Mouse (Mus musculus) liver, postnatal 0 days (tissue): Measurements from ENCODE around the gene Agtr1a.

Source experiments
- CTCF ChIP-seq: sonication (generic); IDR thresholded peaks from 2 replicates; pipeline ENCODE4 v1.5.1; 2016; ENCODE audit warnings: antibody characterized with exemption, low read depth
- EP300 ChIP-seq: IDR thresholded peaks from 2 replicates; pipeline ENCODE4 v1.6.1; 2016; ENCODE audit warnings: antibody characterized with exemption, low read depth, mild to moderate bottlenecking

DNA sequence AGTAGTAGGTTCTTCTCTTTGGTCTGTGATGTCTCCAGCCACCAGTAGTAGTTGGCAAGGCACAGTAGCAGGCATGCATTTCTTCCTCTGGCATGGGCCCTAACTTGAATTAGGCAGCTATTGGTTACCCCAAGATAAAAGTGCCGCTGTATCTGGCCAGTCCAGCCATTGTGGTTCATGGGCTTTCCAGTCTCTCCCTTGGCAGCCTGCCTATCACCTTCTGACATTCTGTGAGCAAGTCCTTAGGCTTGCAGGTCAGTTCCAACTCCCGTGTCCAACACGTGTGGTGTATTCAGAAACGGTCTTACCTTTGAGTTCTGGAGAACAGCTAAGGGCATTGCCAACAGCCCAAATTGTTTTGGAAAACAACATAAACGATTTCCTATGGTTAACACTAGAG, 3.7 kb upstream of the Agtr1a start:
- TF ChIP-seq CTCF (no peak), EP300 (peak; percentile 93)
